Mouse (Mus musculus): Measurements from ENCODE around the gene Dnase2a. TPM values are rescaled to one million over a fixed set of nuclear protein-coding genes. Genes with fewer than 3 reads are reported as not detected.

Dnase2a gene
- polyA plus RNA-seq, 1 experiment from 2014 or later: 5.2 TPM

Small RNAs within 50 kb of the gene (microRNA-seq; reads per million reads assigned to microRNA genes)
- gene Gm24197 (not detected), gene Mir7069 (2.1 reads per million, percentile 6 among the genes with 10 or more reads in this experiment)

Other genes with a start within 250 kb of the Dnase2a start
- gene Ier2, start 245.7 kb upstream of the Dnase2a start, polyA plus RNA-seq (2015; fragmentation: Nextera tagmentation; extraction: Ambion mirVana): 20.3 and 33.1 TPM in 2 replicates
- gene Trmt1, start 222.3 kb upstream of the Dnase2a start, polyA plus RNA-seq (2015; fragmentation: Nextera tagmentation; extraction: Ambion mirVana): 66.7 and 75.1 TPM in 2 replicates
- 12.3 and 14.1 TPM in 2 replicates for gene Nacc1, start 220.7 kb upstream of the Dnase2a start, polyA plus RNA-seq (2015; fragmentation: Nextera tagmentation; extraction: Ambion mirVana)
- 3.1 and 6.1 TPM in 2 replicates for gene Lyl1, start 207.1 kb upstream of the Dnase2a start, polyA plus RNA-seq (2015; fragmentation: Nextera tagmentation; extraction: Ambion mirVana)
- 1.4 and 1.8 TPM in 2 replicates for gene G430095P16Rik, start 185.6 kb upstream of the Dnase2a start, polyA plus RNA-seq (2015; fragmentation: Nextera tagmentation; extraction: Ambion mirVana)
- 60.3 and 70.5 TPM in 2 replicates for gene Nfix, start 108.2 kb upstream of the Dnase2a start, polyA plus RNA-seq (2015; fragmentation: Nextera tagmentation; extraction: Ambion mirVana)
- 15.7 and 17.2 TPM in 2 replicates for gene Dand5, start 85.7 kb upstream of the Dnase2a start, polyA plus RNA-seq (2015; fragmentation: Nextera tagmentation; extraction: Ambion mirVana)
- 44.3 and 45.1 TPM in 2 replicates for gene Gadd45gip1, start 77.0 kb upstream of the Dnase2a start, polyA plus RNA-seq (2015; fragmentation: Nextera tagmentation; extraction: Ambion mirVana)
- 71.3 and 98.0 TPM in 2 replicates for gene Rad23a, start 67.9 kb upstream of the Dnase2a start, polyA plus RNA-seq (2015; fragmentation: Nextera tagmentation; extraction: Ambion mirVana)
- 730 and 802 TPM in 2 replicates for gene Calr, start 61.6 kb upstream of the Dnase2a start, polyA plus RNA-seq (2015; fragmentation: Nextera tagmentation; extraction: Ambion mirVana)
- gene Farsa, start 51.6 kb upstream of the Dnase2a start, polyA plus RNA-seq (2015; fragmentation: Nextera tagmentation; extraction: Ambion mirVana): 105 and 108 TPM in 2 replicates
- gene Syce2, start 36.4 kb upstream of the Dnase2a start, polyA plus RNA-seq (2015; fragmentation: Nextera tagmentation; extraction: Ambion mirVana): 26.4 and 49.7 TPM in 2 replicates
- 39.8 and 41.3 TPM in 2 replicates for gene Gcdh, start 14.6 kb upstream of the Dnase2a start, polyA plus RNA-seq (2015; fragmentation: Nextera tagmentation; extraction: Ambion mirVana)
- gene Klf1, start 6.6 kb upstream of the Dnase2a start, polyA plus RNA-seq (2015; fragmentation: Nextera tagmentation; extraction: Ambion mirVana): 0.49 and 1.1 TPM in 2 replicates
- gene Mast1, start 28.8 kb downstream of the Dnase2a start, polyA plus RNA-seq (2015; fragmentation: Nextera tagmentation; extraction: Ambion mirVana): 60.7 and 74.7 TPM in 2 replicates
- gene Rtbdn, start 38.4 kb downstream of the Dnase2a start, polyA plus RNA-seq (2015; fragmentation: Nextera tagmentation; extraction: Ambion mirVana): 3.0 and 3.8 TPM in 2 replicates
- not detected in 2 replicates for gene Gm49661, start 60.9 kb downstream of the Dnase2a start, polyA plus RNA-seq (2015; fragmentation: Nextera tagmentation; extraction: Ambion mirVana)
- 930 and 1,070 TPM in 2 replicates for gene Prdx2, start 61.0 kb downstream of the Dnase2a start, polyA plus RNA-seq (2015; fragmentation: Nextera tagmentation; extraction: Ambion mirVana)
- 55.0 and 81.5 TPM in 2 replicates for gene Rnaseh2a, start 61.2 kb downstream of the Dnase2a start, polyA plus RNA-seq (2015; fragmentation: Nextera tagmentation; extraction: Ambion mirVana)
- 9.4 and 15.1 TPM in 2 replicates for gene Junb, start 70.2 kb downstream of the Dnase2a start, polyA plus RNA-seq (2015; fragmentation: Nextera tagmentation; extraction: Ambion mirVana)
- gene Hook2, start 82.0 kb downstream of the Dnase2a start, polyA plus RNA-seq (2015; fragmentation: Nextera tagmentation; extraction: Ambion mirVana): 33.9 and 37.2 TPM in 2 replicates
- gene Best2, start 106.0 kb downstream of the Dnase2a start, polyA plus RNA-seq (2015; fragmentation: Nextera tagmentation; extraction: Ambion mirVana): not detected in 2 replicates
- gene Asna1, start 116.7 kb downstream of the Dnase2a start, polyA plus RNA-seq (2015; fragmentation: Nextera tagmentation; extraction: Ambion mirVana): 148 and 154 TPM in 2 replicates
- 116 and 124 TPM in 2 replicates for gene Trir, start 118.3 kb downstream of the Dnase2a start, polyA plus RNA-seq (2015; fragmentation: Nextera tagmentation; extraction: Ambion mirVana)
- gene Tnpo2, start 128.4 kb downstream of the Dnase2a start, polyA plus RNA-seq (2015; fragmentation: Nextera tagmentation; extraction: Ambion mirVana): 54.9 and 55.5 TPM in 2 replicates
- 60.6 and 68.3 TPM in 2 replicates for gene Fbxw9, start 151.5 kb downstream of the Dnase2a start, polyA plus RNA-seq (2015; fragmentation: Nextera tagmentation; extraction: Ambion mirVana)
- 1.4 and 1.6 TPM in 2 replicates for gene Gm5741, start 159.4 kb downstream of the Dnase2a start, polyA plus RNA-seq (2015; fragmentation: Nextera tagmentation; extraction: Ambion mirVana)
- gene Dhps, start 163.2 kb downstream of the Dnase2a start, polyA plus RNA-seq (2015; fragmentation: Nextera tagmentation; extraction: Ambion mirVana): 102 and 117 TPM in 2 replicates
- 111 and 121 TPM in 2 replicates for gene Wdr83os, start 172.2 kb downstream of the Dnase2a start, polyA plus RNA-seq (2015; fragmentation: Nextera tagmentation; extraction: Ambion mirVana)
- 50.3 and 50.5 TPM in 2 replicates for gene Wdr83, start 172.7 kb downstream of the Dnase2a start, polyA plus RNA-seq (2015; fragmentation: Nextera tagmentation; extraction: Ambion mirVana)
- gene Man2b1, start 174.7 kb downstream of the Dnase2a start, polyA plus RNA-seq (2015; fragmentation: Nextera tagmentation; extraction: Ambion mirVana): 19.3 and 31.1 TPM in 2 replicates
- gene Zfp791, start 214.5 kb downstream of the Dnase2a start, polyA plus RNA-seq (2015; fragmentation: Nextera tagmentation; extraction: Ambion mirVana): 3.4 and 4.2 TPM in 2 replicates
- gene Cks1brt, start 243.4 kb downstream of the Dnase2a start, polyA plus RNA-seq (2015; fragmentation: Nextera tagmentation; extraction: Ambion mirVana): not detected in 2 replicates